Mouse (Mus musculus): ENCODE results near the gene Tbce. TPM values are rescaled to one million over a fixed set of nuclear protein-coding genes. Genes with fewer than 3 reads are reported as not detected.

Tbce gene
- polyA plus RNA-seq, 1 experiment from 2014 or later: 25.6 TPM

Other genes with a start within 250 kb of the Tbce start
- 23.2 and 25.7 TPM in 2 replicates for gene B3galnt2, start 85.2 kb downstream of the Tbce start, polyA plus RNA-seq (2015; fragmentation: Nextera tagmentation; extraction: Ambion mirVana)
- gene Arid4b, start 23.6 kb upstream of the Tbce start, polyA plus RNA-seq (2015; fragmentation: Nextera tagmentation; extraction: Ambion mirVana): 18.0 and 19.7 TPM in 2 replicates
- gene Ggps1, start 23.9 kb upstream of the Tbce start, polyA plus RNA-seq (2015; fragmentation: Nextera tagmentation; extraction: Ambion mirVana): 11.9 and 12.2 TPM in 2 replicates

All from liver, embryonic 16.5 days (tissue).